Mouse (Mus musculus): ENCODE data around the gene Olfr658. TPM values are rescaled to one million over a fixed set of nuclear protein-coding genes. Genes with fewer than 3 reads are reported as not detected.

The Olfr658 gene
- polyA plus RNA-seq, 1 experiment, result not detected

DNA sequence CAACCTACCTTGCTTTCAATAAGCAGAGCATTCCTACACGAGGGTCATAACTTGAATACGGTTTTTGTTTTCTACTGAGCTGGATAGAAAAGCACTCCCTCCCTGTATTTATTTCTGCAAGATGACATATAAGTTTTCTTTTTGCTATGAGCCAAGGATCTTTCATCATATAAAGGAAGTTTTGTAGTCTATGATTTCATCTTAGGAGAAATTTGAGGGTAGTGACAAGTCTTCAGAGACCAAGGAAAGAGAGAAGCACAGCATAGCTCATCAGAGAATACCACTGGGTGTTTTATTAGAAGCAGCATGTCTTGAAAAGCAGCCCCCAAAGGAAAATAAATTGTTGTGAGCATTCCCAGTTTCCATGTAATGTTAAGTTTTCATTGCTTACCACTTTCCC, 45.4 kb downstream of the Olfr658 start, which contains the start of gene Olfr655:
Olfr655 (minus strand) TSS at position 101 of the 400 bp plus-strand sequence.
- H3K4me1 ChIP-seq (ENCODE audit: control insufficient read depth, insufficient read depth, low read length), result no peaks in the 10 kb centered on the region
- no peaks in the 10 kb centered on the region for H3K27me3 ChIP-seq (ENCODE audit: control insufficient read depth, insufficient read depth, low read length)
- no peak within 1 kb of the TSS for H3K27ac ChIP-seq (ENCODE audit: control insufficient read depth, insufficient read depth, low read depth, low read length)
- TF ChIP-seq POLR2A (IDR thresholded peaks at IDR 0.05; ENCODE audit: control insufficient read depth, low read depth, low read length) (no peak), CTCF (IDR thresholded peaks at IDR 0.05; ENCODE audit: control insufficient read depth, insufficient read depth, insufficient replicate concordance, low read depth, low read length) (no peak)
- H3K36me3 ChIP-seq (ENCODE audit: control insufficient read depth, insufficient read depth, low read length), result no peaks in the 10 kb centered on the region
- H3K4me3 ChIP-seq (ENCODE audit: control insufficient read depth, low read depth, low read length), result no peak within 1 kb of the TSS

Other genes starting within 250 kb of the Olfr658 start
- gene Trim30c, start 246.5 kb downstream of the Olfr658 start, polyA plus RNA-seq (2012; rRNA removed), result not detected in 2 replicates
- gene Trim30a, start 182.1 kb downstream of the Olfr658 start, polyA plus RNA-seq (2012; rRNA removed), result 0.17 and 0.32 TPM in 2 replicates
- gene Trim30d, start 139.5 kb downstream of the Olfr658 start, polyA plus RNA-seq (2012; rRNA removed), result 0.25 and 0.38 TPM in 2 replicates
- gene Olfr651, start 97.2 kb downstream of the Olfr658 start, polyA plus RNA-seq (2012; rRNA removed), result not detected in 2 replicates
- gene Olfr652, start 86.4 kb downstream of the Olfr658 start, polyA plus RNA-seq (2012; rRNA removed), result 0.20 TPM in 1 of 2 replicates, not detected in the other
- gene Olfr653, start 70.0 kb downstream of the Olfr658 start, polyA plus RNA-seq (2012; rRNA removed), result 0.06 and 0.19 TPM in 2 replicates
- gene Olfr654, start 60.3 kb downstream of the Olfr658 start, polyA plus RNA-seq (2012; rRNA removed), result 0.64 and 0.87 TPM in 2 replicates
- not detected in 2 replicates for gene Olfr655, start 45.5 kb downstream of the Olfr658 start, polyA plus RNA-seq (2012; rRNA removed)
- gene Olfr656, start 33.4 kb downstream of the Olfr658 start, polyA plus RNA-seq (2012; rRNA removed), result not detected in 2 replicates
- gene Olfr657, start 22.5 kb downstream of the Olfr658 start, polyA plus RNA-seq (2012; rRNA removed), result not detected in 2 replicates
- not detected in 2 replicates for gene Olfr659, start 19.4 kb upstream of the Olfr658 start, polyA plus RNA-seq (2012; rRNA removed)
- not detected in 2 replicates for gene Olfr661, start 39.2 kb upstream of the Olfr658 start, polyA plus RNA-seq (2012; rRNA removed)
- gene Usp17le, start 130.2 kb upstream of the Olfr658 start, polyA plus RNA-seq (2012; rRNA removed), result not detected in 2 replicates
- gene Usp17lb, start 195.3 kb upstream of the Olfr658 start, polyA plus RNA-seq (2012; rRNA removed), result not detected in 2 replicates
- not detected in 2 replicates for gene Usp17la, start 209.7 kb upstream of the Olfr658 start, polyA plus RNA-seq (2012; rRNA removed)
- gene Olfr665, start 230.7 kb upstream of the Olfr658 start, polyA plus RNA-seq (2012; rRNA removed), result not detected in 2 replicates
- not detected in 2 replicates for gene Olfr666, start 248.6 kb upstream of the Olfr658 start, polyA plus RNA-seq (2012; rRNA removed)

All from testis, adult 2 months (tissue).